Mouse (Mus musculus): Measurements from ENCODE around the gene Tssk3.

DNA sequence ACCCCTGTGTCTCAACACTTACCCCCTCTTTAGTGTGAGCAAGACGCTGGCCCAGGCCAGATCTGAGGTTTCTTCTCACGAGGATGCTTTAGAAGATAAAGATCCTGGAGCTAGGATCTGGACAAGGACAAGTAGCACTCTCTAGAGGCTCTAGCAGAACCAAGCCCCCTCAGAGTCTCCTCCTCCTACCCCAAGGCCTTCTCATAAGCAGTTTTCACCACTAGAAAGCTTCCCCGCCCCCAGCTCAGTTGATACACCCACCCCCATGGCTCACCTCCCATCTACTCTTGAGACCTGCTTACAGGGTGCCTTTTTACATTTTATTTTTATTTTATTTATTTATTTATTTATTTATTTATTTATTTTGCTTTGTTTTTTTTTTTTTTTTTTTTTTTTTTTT, 18.8 kb upstream of the Tssk3 start:
- no peak for TF ChIP-seq CTCF (IDR thresholded peaks at IDR 0.05; ENCODE audit: extremely low read depth, insufficient read depth, low read length)
- no peak for TF ChIP-seq POLR2A (IDR thresholded peaks at IDR 0.05; ENCODE audit: extremely low read depth, insufficient read depth, low read length)

Data from cortical plate, adult 2 months (tissue).